Mouse (Mus musculus): ENCODE measurements around the gene Aldh16a1.

Gene Aldh16a1

GRCm38 (mm10) chr7:45154096-45154992, at the start of gene Aldh16a1, which contains the start of gene Pih1d1:
Aldh16a1 (minus strand) TSS chr7:45154584.
Pih1d1 (plus strand) TSS chr7:45154303.
- peak; percentile 99 for DNase-seq

GRCm38 (mm10) chr7:45202654-45203053, 48.3 kb upstream of the Aldh16a1 start:
- DNase-seq = no peak

- DNase-seq = no peak
Observed at GRCm38 (mm10) chr7:45198961-45199360, 44.6 kb upstream of the Aldh16a1 start.

GRCm38 (mm10) chr7:45198435-45198834, 44.1 kb upstream of the Aldh16a1 start:
- DNase-seq = no peak

GRCm38 (mm10) chr7:45196994-45197393, 42.6 kb upstream of the Aldh16a1 start:
- DNase-seq = no peak

GRCm38 (mm10) chr7:45196176-45196535, 41.8 kb upstream of the Aldh16a1 start:
- no peak for DNase-seq

- DNase-seq = no peak
Observed at GRCm38 (mm10) chr7:45195341-45196175, 41.2 kb upstream of the Aldh16a1 start.

- no peak for DNase-seq
Observed at GRCm38 (mm10) chr7:45193871-45194785, 39.7 kb upstream of the Aldh16a1 start.

GRCm38 (mm10) chr7:45193406-45193805, 39.0 kb upstream of the Aldh16a1 start:
- no peak for DNase-seq

- no peak for DNase-seq
Observed at GRCm38 (mm10) chr7:45192585-45193310, 38.4 kb upstream of the Aldh16a1 start.

- no peak for DNase-seq
Observed at GRCm38 (mm10) chr7:45191803-45192363, 37.5 kb upstream of the Aldh16a1 start.

- DNase-seq = no peak
Observed at GRCm38 (mm10) chr7:45191161-45191560, 36.8 kb upstream of the Aldh16a1 start.

- no peak for DNase-seq
Observed at GRCm38 (mm10) chr7:45190186-45190585, 35.8 kb upstream of the Aldh16a1 start.

GRCm38 (mm10) chr7:45189600-45189999, 35.2 kb upstream of the Aldh16a1 start:
- no peak for DNase-seq

GRCm38 (mm10) chr7:45185921-45186320, 31.5 kb upstream of the Aldh16a1 start:
- no peak for DNase-seq

GRCm38 (mm10) chr7:45183672-45184071, 29.3 kb upstream of the Aldh16a1 start:
- no peak for DNase-seq

- DNase-seq = no peak
Observed at GRCm38 (mm10) chr7:45182606-45183005, 28.2 kb upstream of the Aldh16a1 start.

- DNase-seq = peak; percentile 88
Observed at GRCm38 (mm10) chr7:45182199-45182601, 27.8 kb upstream of the Aldh16a1 start.

GRCm38 (mm10) chr7:45181540-45181939, 27.2 kb upstream of the Aldh16a1 start:
- DNase-seq = peak; percentile 33

- DNase-seq = no peak
Observed at GRCm38 (mm10) chr7:45180896-45181477, 26.6 kb upstream of the Aldh16a1 start, which contains the start of gene Pth2. Pth2 (plus strand) TSS chr7:45180995.

- DNase-seq = no peak
Observed at GRCm38 (mm10) chr7:45179469-45179868, 25.1 kb upstream of the Aldh16a1 start, which contains the start of gene Gfy. Gfy (minus strand) TSS chr7:45179569.

All from thymus, postnatal 4 days (tissue).